Mouse (Mus musculus) kidney, embryonic 15.5 days (tissue): ENCODE data around the gene Cars2. TPM values are rescaled to one million over a fixed set of nuclear protein-coding genes. Genes with fewer than 3 reads are reported as not detected.
A peak's percentile ranks its signal among the peaks of the same experiment; 100 is the strongest.

Experiments used
- ATAC-seq: fragments of 200-750 bp; cut with Nextera tagmentation; replicated peaks from 2 replicates; pipeline ENCODE4 v1.8.0; 2017; ENCODE audit warnings: moderate TSS enrichment; ENCODE audit not compliant: low FRiP score
- H3K27ac ChIP-seq: fragments of 300-500 bp; sonication (generic); 2 replicates; pipeline ENCODE4 v1.5.1; 2015; ENCODE audit warnings: mild to moderate bottlenecking, inconsistent platforms
- H3K27me3 ChIP-seq: fragments of 300-500 bp; sonication (generic); 2 replicates; pipeline ENCODE4 v1.6.1; 2015; ENCODE audit warnings: inconsistent platforms
- H3K36me3 ChIP-seq: fragments of 300-500 bp; sonication (generic); 2 replicates; pipeline ENCODE4 v1.6.1; 2015; ENCODE audit warnings: inconsistent platforms
- H3K4me1 ChIP-seq: fragments of 300-500 bp; sonication (generic); 2 replicates; pipeline ENCODE4 v1.6.1; 2015; ENCODE audit warnings: inconsistent platforms
- H3K4me2 ChIP-seq: fragments of 300-500 bp; sonication (generic); 2 replicates; pipeline ENCODE4 v1.6.1; 2015; ENCODE audit warnings: moderate library complexity, mild to moderate bottlenecking, inconsistent platforms
- H3K4me3 ChIP-seq: fragments of 300-500 bp; sonication (generic); replicated peaks from 2 replicates; pipeline ENCODE4 v1.5.1; 2015; ENCODE audit warnings: mild to moderate bottlenecking, inconsistent platforms
- H3K9ac ChIP-seq: fragments of 300-500 bp; sonication (generic); 2 replicates; pipeline ENCODE4 v1.6.1; 2015; ENCODE audit warnings: mild to moderate bottlenecking, inconsistent platforms
- H3K9me3 ChIP-seq: fragments of 300-500 bp; sonication (generic); replicated peaks from 2 replicates; pipeline ENCODE4 v1.6.1; 2016; ENCODE audit warnings: inconsistent platforms
- WGBS: fragments of 180-500 bp; shearing (Covaris S2); methylation state at CpG from one replicate; pipeline ENCODE4 v1.1.7; 2015; ENCODE audit warnings: mixed read lengths; 5-methylcytosine and 5-hydroxymethylcytosine counted together
- polyA plus RNA-seq: library from polyadenylated mRNA; unstranded; fragments of >200 nt; fragmentation: Nextera tagmentation; extraction: Ambion mirVana; gene quantifications from 2 replicates; pipeline ENCODE4 v1.2.1, GENCODE M21; 2015

Gene Cars2
- 23.8 and 28.3 TPM in 2 replicates for polyA plus RNA-seq

GRCm38 (mm10) chr8:11550281-11550948, at the start of gene Cars2:
Gene Cars2 (minus strand): TSS chr8:11550783.
- ATAC-seq: peak; percentile 83
- Histone ChIP-seq H3K27ac (peak within 1 kb of the TSS; percentile 94), H3K27me3 (no peaks in the 10 kb centered on the region), H3K9me3 (no peaks in the 10 kb centered on the region), H3K4me1 (peaks cover 24% of the 10 kb centered on the region), H3K9ac (peak within 1 kb of the TSS; percentile 88), H3K36me3 (peaks cover 27% of the 10 kb centered on the region), H3K4me2 (peak within 1 kb of the TSS; percentile 83), H3K4me3 (peak within 1 kb of the TSS; percentile 83)
- WGBS: under 1% methylated on average over 53 of the region's 53 CpGs

GRCm38 (mm10) chr8:11593222-11593884, 42.8 kb upstream of the Cars2 start:
- peak; percentile 46; the same call in 1 of the 2 replicates for ATAC-seq
- Histone ChIP-seq H3K36me3 (no peaks in the 10 kb centered on the region), H3K9ac (no peak overlapping the region), H3K27me3 (no peaks in the 10 kb centered on the region), H3K4me1 (peaks cover 13% of the 10 kb centered on the region), H3K9me3 (no peaks in the 10 kb centered on the region), H3K4me3 (no peak overlapping the region), H3K4me2 (no peak overlapping the region), H3K27ac (no peak overlapping the region)
- 62% methylated on average over 12 of the region's 12 CpGs for WGBS

GRCm38 (mm10) chr8:11592296-11592695, 41.7 kb upstream of the Cars2 start:
- Histone ChIP-seq H3K4me2 (no peak overlapping the region), H3K4me3 (no peak overlapping the region), H3K27ac (no peak overlapping the region), H3K9me3 (no peaks in the 10 kb centered on the region), H3K4me1 (peaks cover 13% of the 10 kb centered on the region), H3K9ac (no peak overlapping the region), H3K27me3 (no peaks in the 10 kb centered on the region), H3K36me3 (no peaks in the 10 kb centered on the region)
- 43% methylated on average over 13 of the region's 13 CpGs for WGBS
- ATAC-seq: no peak

GRCm38 (mm10) chr8:11591837-11592236, 41.3 kb upstream of the Cars2 start:
- H3K36me3 ChIP-seq: no peaks in the 10 kb centered on the region
- peaks cover 13% of the 10 kb centered on the region for H3K4me1 ChIP-seq
- H3K27me3 ChIP-seq: no peaks in the 10 kb centered on the region
- no peak overlapping the region for H3K4me3 ChIP-seq
- no peak for ATAC-seq
- no peak overlapping the region for H3K27ac ChIP-seq
- no peaks in the 10 kb centered on the region for H3K9me3 ChIP-seq
- WGBS: 85% methylated on average over 4 of the region's 4 CpGs
- H3K9ac ChIP-seq: no peak overlapping the region
- H3K4me2 ChIP-seq: no peak overlapping the region

GRCm38 (mm10) chr8:11586374-11586745, 35.8 kb upstream of the Cars2 start:
- H3K4me2 ChIP-seq: no peak overlapping the region
- H3K9me3 ChIP-seq: peaks cover 3% of the 10 kb centered on the region; the same call in 1 of the 2 replicates
- WGBS: 43% methylated on average over 2 of the region's 2 CpGs
- no peak overlapping the region for H3K4me3 ChIP-seq
- no peak for ATAC-seq
- H3K4me1 ChIP-seq: peaks cover 9% of the 10 kb centered on the region
- H3K9ac ChIP-seq: no peak overlapping the region
- no peaks in the 10 kb centered on the region for H3K36me3 ChIP-seq
- H3K27ac ChIP-seq: no peak overlapping the region
- no peaks in the 10 kb centered on the region for H3K27me3 ChIP-seq

GRCm38 (mm10) chr8:11585513-11586373, 35.2 kb upstream of the Cars2 start:
- Histone ChIP-seq H3K9me3 (peaks cover 3% of the 10 kb centered on the region; the same call in 1 of the 2 replicates), H3K4me2 (no peak overlapping the region), H3K36me3 (no peaks in the 10 kb centered on the region), H3K4me3 (no peak overlapping the region), H3K9ac (no peak overlapping the region), H3K27ac (0 out of 2 replicates have a peak overlapping the region, but pooled peaks have one; percentile 32), H3K4me1 (peaks cover 9% of the 10 kb centered on the region), H3K27me3 (no peaks in the 10 kb centered on the region)
- WGBS: 67% methylated on average over 21 of the region's 21 CpGs
- ATAC-seq: no peak; the same call in 1 of the 2 replicates

GRCm38 (mm10) chr8:11575604-11576384, 25.2 kb upstream of the Cars2 start:
- Histone ChIP-seq H3K4me3 (no peak overlapping the region), H3K27me3 (no peaks in the 10 kb centered on the region), H3K36me3 (no peaks in the 10 kb centered on the region), H3K9me3 (no peaks in the 10 kb centered on the region), H3K9ac (no peak overlapping the region), H3K4me1 (peaks cover 23% of the 10 kb centered on the region), H3K27ac (no peak overlapping the region), H3K4me2 (no peak overlapping the region)
- WGBS: 43% methylated on average over 16 of the region's 16 CpGs
- 0 out of 2 replicates have a peak, but pooled peaks have one; percentile 18 for ATAC-seq

GRCm38 (mm10) chr8:11574911-11575603, 24.5 kb upstream of the Cars2 start:
- no peak overlapping the region for H3K4me2 ChIP-seq
- H3K4me3 ChIP-seq: no peak overlapping the region
- no peaks in the 10 kb centered on the region for H3K27me3 ChIP-seq
- no peak overlapping the region for H3K9ac ChIP-seq
- H3K36me3 ChIP-seq: no peaks in the 10 kb centered on the region
- no peaks in the 10 kb centered on the region for H3K9me3 ChIP-seq
- 56% methylated on average over 9 of the region's 9 CpGs for WGBS
- H3K4me1 ChIP-seq: peaks cover 23% of the 10 kb centered on the region
- ATAC-seq: peak; percentile 43; the same call in 1 of the 2 replicates
- peak overlapping the region; percentile 56 for H3K27ac ChIP-seq

GRCm38 (mm10) chr8:11572428-11572827, 21.8 kb upstream of the Cars2 start:
- no peak for ATAC-seq
- H3K27me3 ChIP-seq: no peaks in the 10 kb centered on the region
- no peaks in the 10 kb centered on the region for H3K9me3 ChIP-seq
- peaks cover 28% of the 10 kb centered on the region for H3K4me1 ChIP-seq
- WGBS: 66% methylated on average over 6 of the region's 6 CpGs
- no peak overlapping the region for H3K9ac ChIP-seq
- no peak overlapping the region for H3K4me2 ChIP-seq
- no peak overlapping the region for H3K4me3 ChIP-seq
- no peak overlapping the region for H3K27ac ChIP-seq
- peaks cover 10% of the 10 kb centered on the region; the same call in 1 of the 2 replicates for H3K36me3 ChIP-seq

- no peak overlapping the region for H3K4me3 ChIP-seq
- no peaks in the 10 kb centered on the region for H3K9me3 ChIP-seq
- 85% methylated on average over 10 of the region's 10 CpGs for WGBS
These were observed 21.4 kb upstream of the Cars2 start for GRCm38 (mm10) chr8:11571950-11572349.

GRCm38 (mm10) chr8:11570742-11571141, 20.2 kb upstream of the Cars2 start:
- Histone ChIP-seq H3K4me1 (peaks cover 19% of the 10 kb centered on the region), H3K9me3 (no peaks in the 10 kb centered on the region), H3K27ac (no peak overlapping the region), H3K27me3 (no peaks in the 10 kb centered on the region), H3K4me2 (no peak overlapping the region), H3K36me3 (peaks cover 25% of the 10 kb centered on the region), H3K4me3 (no peak overlapping the region), H3K9ac (no peak overlapping the region)
- ATAC-seq: no peak
- 92% methylated on average over 4 of the region's 4 CpGs for WGBS

More at GRCm38 (mm10) chr8:11571950-11572349, 21.4 kb upstream of the Cars2 start:
- no peak for ATAC-seq
- Histone ChIP-seq H3K27me3 (no peaks in the 10 kb centered on the region), H3K9ac (no peak overlapping the region), H3K36me3 (peaks cover 13% of the 10 kb centered on the region), H3K4me1 (peaks cover 28% of the 10 kb centered on the region), H3K27ac (no peak overlapping the region), H3K4me2 (no peak overlapping the region)
